Mouse (Mus musculus) skeletal muscle tissue, postnatal 0 days (tissue): ENCODE data around the gene Psmb2. TPM values are rescaled to one million over a fixed set of nuclear protein-coding genes. Genes with fewer than 3 reads are reported as not detected.

Source experiments
- polyA plus RNA-seq: library from polyadenylated mRNA; unstranded; fragments of >200 nt; fragmentation: Nextera tagmentation; extraction: Ambion mirVana; gene quantifications from 2 replicates; pipeline ENCODE4 v1.2.1, GENCODE M21; 2015

The Psmb2 gene
- 359 and 360 TPM in 2 replicates for polyA plus RNA-seq

DNA sequence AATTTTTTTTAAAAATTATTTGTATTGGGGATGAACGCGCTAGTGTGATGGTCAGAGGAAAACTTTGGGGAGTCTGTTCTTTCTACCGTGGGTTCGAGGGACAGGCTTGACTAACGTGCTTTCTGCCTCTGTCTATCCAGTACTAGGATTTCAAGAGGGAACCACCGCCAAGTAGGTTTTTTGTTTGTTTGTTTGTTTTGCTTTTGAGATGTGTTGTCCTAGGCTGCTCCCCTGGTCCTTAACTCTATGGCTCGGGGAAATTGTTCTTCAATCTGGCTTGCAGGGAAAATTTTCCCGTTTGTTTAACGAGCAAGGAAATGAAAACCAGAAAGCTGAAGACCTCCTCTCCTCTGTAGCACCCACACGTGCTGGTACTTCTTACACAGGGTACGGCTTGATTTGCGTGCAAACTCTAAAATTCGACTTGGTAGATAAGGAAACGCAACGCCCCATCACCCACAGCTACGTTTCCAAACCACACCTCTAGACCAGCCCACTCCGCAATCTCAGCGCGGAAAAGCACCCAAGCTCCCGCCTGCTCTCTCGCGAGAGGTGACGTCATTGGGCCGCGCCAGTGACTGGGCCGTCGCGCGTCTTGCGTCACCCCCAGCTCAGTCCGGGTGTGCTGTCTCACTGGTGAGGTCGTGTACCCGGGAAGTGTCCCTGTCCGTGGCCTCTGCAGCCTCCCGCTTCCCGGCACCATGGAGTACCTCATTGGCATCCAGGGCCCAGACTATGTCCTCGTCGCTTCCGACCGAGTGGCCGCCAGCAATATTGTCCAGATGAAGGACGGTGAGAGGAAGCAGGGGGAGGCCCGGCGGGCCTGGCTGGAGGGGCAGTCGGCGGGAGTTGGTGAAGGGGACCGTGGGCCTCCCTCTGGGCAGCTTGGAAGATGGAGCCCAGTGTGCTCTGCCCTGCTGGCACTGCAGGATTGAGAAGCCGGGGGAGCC is at the start of gene Psmb2:
Gene Psmb2 (plus strand): TSS at position 577 of the 950 bp plus-strand sequence.

DNA sequence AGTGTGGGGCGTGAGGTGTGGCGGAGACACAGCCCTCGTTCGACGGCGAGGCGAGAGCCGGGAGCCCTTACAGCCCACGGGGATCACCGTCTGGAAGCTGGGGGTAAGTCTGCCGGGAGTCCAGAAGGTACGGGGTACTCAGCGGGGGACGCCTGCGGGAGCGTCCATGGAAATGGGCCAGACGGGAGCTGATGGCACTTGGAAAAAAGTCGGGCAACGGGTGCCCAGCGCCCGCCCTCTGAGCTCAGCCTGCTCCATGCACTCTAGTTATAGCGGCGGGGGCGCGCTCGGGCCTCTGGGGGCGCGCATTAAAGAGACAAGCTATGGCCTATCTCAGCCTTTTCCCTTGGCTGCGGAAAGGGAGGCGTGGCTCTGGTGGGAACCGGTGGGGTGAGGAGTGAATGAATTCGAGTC is 58.6 kb downstream of the Psmb2 start, which contains the start of gene Tfap2e:
Gene Tfap2e (minus strand): TSS at position 240 of the 414 bp plus-strand sequence.

DNA sequence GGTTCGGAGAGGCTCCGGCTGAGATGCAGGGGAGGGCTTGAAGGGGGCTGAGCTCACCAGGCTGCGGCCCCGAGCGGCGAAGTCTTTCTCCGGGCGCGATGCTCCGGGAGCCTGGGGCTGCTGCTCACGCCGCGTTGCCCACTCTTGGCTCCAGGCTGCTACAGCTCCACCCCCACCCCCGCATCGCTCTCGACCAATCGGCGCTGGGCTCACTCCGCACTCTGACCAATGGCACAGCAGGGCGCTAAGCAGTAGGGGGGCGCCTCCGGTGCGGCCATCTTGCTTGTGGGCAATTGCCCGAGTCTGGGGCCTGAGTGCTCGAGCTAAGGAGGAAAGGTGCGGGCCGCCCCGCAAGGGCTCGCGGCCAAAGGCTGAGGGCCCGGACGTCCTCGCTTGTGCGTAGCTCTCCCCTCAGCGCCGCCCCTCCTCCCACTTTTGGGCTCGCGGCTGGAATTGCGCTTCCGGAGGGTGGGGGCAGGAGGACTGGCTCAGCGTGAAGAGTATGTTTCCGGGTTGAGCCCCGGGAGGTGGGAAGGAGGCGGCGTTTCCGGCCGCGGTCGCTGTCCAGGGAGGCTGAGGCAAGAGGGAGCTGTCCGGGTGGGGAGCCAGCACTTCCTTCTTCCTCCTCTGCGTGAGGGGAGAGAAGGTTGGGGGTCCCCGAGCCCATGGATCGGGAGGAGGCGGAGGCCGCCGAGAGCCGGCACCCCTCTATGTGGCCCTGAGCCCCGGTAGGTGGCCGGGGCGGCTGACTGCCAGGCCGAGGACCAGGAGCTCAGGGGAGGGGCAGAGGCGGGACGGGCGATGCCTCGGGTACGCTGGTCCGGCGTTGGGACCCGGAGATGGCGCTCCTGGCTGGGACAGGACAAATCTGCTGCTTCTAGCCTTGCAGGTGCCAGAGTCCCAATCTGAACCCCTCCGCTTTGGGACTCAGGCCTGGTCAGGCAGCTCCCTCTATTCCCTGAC is 76.1 kb downstream of the Psmb2 start, which contains the start of the genes Ncdn and AU040320:
Gene Ncdn (minus strand): TSS at position 171 of the 963 bp plus-strand sequence.
Gene AU040320 (plus strand): TSS at position 277 of the 963 bp plus-strand sequence.

Other genes with a start within 250 kb of the Psmb2 start
- 8.5 and 8.8 TPM in 2 replicates for gene Ago3, start 248.1 kb upstream of the Psmb2 start, polyA plus RNA-seq
- gene Ago1, start 209.0 kb upstream of the Psmb2 start, polyA plus RNA-seq, result 1.0 and 1.6 TPM in 2 replicates
- gene Ago4, start 144.2 kb upstream of the Psmb2 start, polyA plus RNA-seq, result 0.58 and 0.60 TPM in 2 replicates
- 6.0 and 8.5 TPM in 2 replicates for gene Clspn, start 120.7 kb upstream of the Psmb2 start, polyA plus RNA-seq
- 2.8 and 3.3 TPM in 2 replicates for gene 5730409E04Rik, start 67.8 kb upstream of the Psmb2 start, polyA plus RNA-seq
- 0.12 TPM in 1 of 2 replicates, not detected in the other for gene Tfap2e, start 58.6 kb downstream of the Psmb2 start, polyA plus RNA-seq
- 12.9 and 13.3 TPM in 2 replicates for gene Ncdn, start 75.8 kb downstream of the Psmb2 start, polyA plus RNA-seq
- 13.8 and 16.0 TPM in 2 replicates for gene AU040320, start 75.9 kb downstream of the Psmb2 start, polyA plus RNA-seq